Mouse (Mus musculus): ENCODE results near the gene Tubgcp6.

DNA sequence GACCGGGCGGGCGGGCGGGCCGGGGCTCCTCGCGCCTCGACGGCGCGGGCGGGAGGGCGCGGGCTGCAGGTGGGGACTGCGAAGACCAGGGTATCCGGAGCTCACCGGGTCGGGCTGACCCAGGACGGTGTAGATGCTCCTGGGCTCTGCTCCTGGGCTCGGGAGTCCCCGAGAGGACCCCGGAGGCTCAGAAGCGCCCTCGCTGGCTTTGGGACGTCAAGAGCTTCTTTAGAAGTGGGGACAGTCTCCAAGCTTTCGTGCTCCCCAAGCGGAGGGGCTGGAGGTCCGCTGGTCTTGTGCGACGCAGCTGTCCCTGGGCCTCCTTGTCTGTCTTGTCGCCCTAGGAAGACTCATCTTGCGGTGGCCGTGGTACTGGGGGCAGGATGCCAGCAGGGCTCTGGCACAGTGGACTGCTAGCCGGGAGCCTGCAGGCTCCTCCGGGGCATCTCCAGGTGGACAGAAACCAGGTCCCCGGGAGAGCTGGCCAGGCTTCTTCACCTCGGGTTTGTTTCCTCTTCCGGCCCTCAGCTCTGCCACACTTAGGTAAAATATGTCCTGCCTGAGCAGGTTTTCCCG lies 46.7 kb downstream of the Tubgcp6 start:
- TF ChIP-seq EP300 (IDR thresholded peaks at IDR 0.05) (no peak), CTCF (IDR thresholded peaks at IDR 0.05) (no peak; the same call in 1 of the 2 replicates)
